Mouse (Mus musculus) heart, adult 2 months (tissue): ENCODE results near the gene Ubxn2a. TPM values are rescaled to one million over a fixed set of nuclear protein-coding genes. Genes with fewer than 3 reads are reported as not detected.
A peak's percentile ranks its signal among the peaks of the same experiment; 100 is the strongest.

ENCODE experiments used
- DNase-seq, 2 experiments: peaks; one replicate each; pipeline ENCODE4 v3.0.0; 2021
- H3K27ac ChIP-seq: fragments of 200-600 bp; 2 replicates; pipeline ENCODE4 v1.8.1; 2022
- H3K27me3 ChIP-seq: fragments of 200-500 bp; 2 replicates; pipeline ENCODE4 v1.6.1; 2012; ENCODE audit warnings: mild to moderate bottlenecking, low read length, inconsistent platforms, mixed read lengths; ENCODE audit not compliant: control insufficient read depth, insufficient read depth
- H3K36me3 ChIP-seq: fragments of 200-500 bp; 2 replicates; pipeline ENCODE4 v1.6.1; 2012; ENCODE audit warnings: low read length, inconsistent platforms; ENCODE audit not compliant: control insufficient read depth, insufficient read depth
- H3K4me1 ChIP-seq: fragments of 200-500 bp; 2 replicates; pipeline ENCODE4 v1.6.1; 2011; ENCODE audit warnings: low read length; ENCODE audit not compliant: control insufficient read depth, insufficient read depth
- H3K4me3 ChIP-seq: fragments of 200-600 bp; 2 replicates; pipeline ENCODE4 v1.8.1; 2022
- H3K79me2 ChIP-seq: fragments of 200-500 bp; replicated peaks from 2 replicates; pipeline ENCODE4 v1.6.1; 2012; ENCODE audit warnings: mild to moderate bottlenecking, inconsistent platforms, low read length, moderate library complexity, mixed read lengths; ENCODE audit not compliant: control insufficient read depth, insufficient read depth
- H3K9ac ChIP-seq: fragments of 200-500 bp; 2 replicates; pipeline ENCODE4 v1.6.1; 2012; ENCODE audit warnings: low read depth, mild to moderate bottlenecking, control low read depth, inconsistent platforms, low read length, mixed read lengths
- CTCF ChIP-seq: fragments of 200-600 bp; IDR thresholded peaks from 2 replicates; pipeline ENCODE4 v1.8.1; 2022; ENCODE audit warnings: antibody characterized with exemption, mild to moderate bottlenecking, moderate library complexity
- EP300 ChIP-seq: fragments of 200-500 bp; IDR thresholded peaks from 2 replicates; pipeline ENCODE4 v1.6.1; 2011; ENCODE audit warnings: low read depth, low read length, control low read depth; ENCODE audit not compliant: insufficient read depth
- POLR2A ChIP-seq: fragments of 200-500 bp; IDR thresholded peaks from 2 replicates; pipeline ENCODE4 v1.6.1; 2011; ENCODE audit warnings: mild to moderate bottlenecking, low read depth, low read length, control low read depth; ENCODE audit not compliant: insufficient read depth
- WGBS: fragments of 180-500 bp; shearing (Covaris S2); methylation state at CpG from one replicate; pipeline ENCODE4 v1.1.7; 2018; 5-methylcytosine and 5-hydroxymethylcytosine counted together
- intact Hi-C: fragments of 180-260 bp; cut with DNase I; formaldehyde crosslinking; loops from one replicate; pipeline ENCODE4 v1.15.1; 2025
- polyA plus RNA-seq: library from polyadenylated mRNA; depleted of rRNA; stranded (reverse); fragments of >200 nt; gene quantifications from 2 replicates; pipeline ENCODE4 v1.2.3, GENCODE M21; 2012
- total RNA-seq, 2 experiments: library from RNA; stranded (reverse); gene quantifications; 2 replicates each; pipeline ENCODE4 v1.2.3; 2021

Gene Ubxn2a
- total and polyA plus RNA-seq, 3 experiments = 11.2 to 76.0 (median 72.1) TPM

GRCm38 (mm10) chr12:4843741-4844140 lies 63.8 kb downstream of the Ubxn2a start:
- Histone ChIP-seq H3K9ac (peak overlapping the region; percentile 54), H3K36me3 (no peaks in the 10 kb centered on the region), H3K4me3 (peak overlapping the region; percentile 66), H3K79me2 (no peaks in the 10 kb centered on the region), H3K4me1 (peaks cover 2% of the 10 kb centered on the region), H3K27ac (peak overlapping the region; percentile 78), H3K27me3 (no peaks in the 10 kb centered on the region)
- under 1% methylated on average over 12 of the region's 12 CpGs for WGBS
- peak; percentile 42 to 46 for DNase-seq
- TF ChIP-seq POLR2A = no peak
- TF ChIP-seq CTCF = no peak
- no peak for TF ChIP-seq EP300
- intact Hi-C loops = loop anchor here (1.0 to 2.0 kb wide), 2 partner anchors 26 to 63 kb away; partner anchors contain the start of genes Sf3b6 and Ubxn2a

GRCm38 (mm10) chr12:4842890-4843597 lies 64.5 kb downstream of the Ubxn2a start, which contains the start of gene Wdcp:
Wdcp (plus strand) TSS chr12:4843303.
- peak; percentile 87 to 93 for DNase-seq
- Histone ChIP-seq H3K9ac (peak within 1 kb of the TSS; percentile 66), H3K27me3 (no peaks in the 10 kb centered on the region), H3K36me3 (no peaks in the 10 kb centered on the region), H3K4me1 (peaks cover 2% of the 10 kb centered on the region), H3K4me3 (peak within 1 kb of the TSS; percentile 66), H3K27ac (peak within 1 kb of the TSS; percentile 78), H3K79me2 (no peaks in the 10 kb centered on the region)
- no peak for TF ChIP-seq CTCF
- peak; percentile 75 for TF ChIP-seq POLR2A
- TF ChIP-seq EP300 = no peak
- intact Hi-C loops = loop anchor here (1.0 to 2.0 kb wide), 2 partner anchors 26 to 64 kb away; partner anchors contain the start of genes Sf3b6 and Ubxn2a
- WGBS = under 1% methylated on average over 30 of the region's 30 CpGs

- Histone ChIP-seq H3K4me3 (no peak overlapping the region), H3K9ac (no peak overlapping the region), H3K27me3 (no peaks in the 10 kb centered on the region), H3K27ac (no peak overlapping the region), H3K4me1 (peaks cover 2% of the 10 kb centered on the region), H3K79me2 (no peaks in the 10 kb centered on the region), H3K36me3 (no peaks in the 10 kb centered on the region)
- DNase-seq = no peak
- WGBS = 94% methylated on average over 8 of the region's 8 CpGs
- TF ChIP-seq CTCF (no peak), EP300 (no peak), POLR2A (no peak)
- intact Hi-C loops = loop anchor here (2.0 kb wide), 1 partner anchor 64 kb away; the partner anchor contains the start of gene Ubxn2a
Observed at GRCm38 (mm10) chr12:4842456-4842855, 65.0 kb downstream of the Ubxn2a start.

GRCm38 (mm10) chr12:4841392-4841887 lies 66.1 kb downstream of the Ubxn2a start, which contains the start of gene Fkbp1b:
Fkbp1b (minus strand) TSS chr12:4841591.
- Histone ChIP-seq H3K79me2 (no peaks in the 10 kb centered on the region), H3K27me3 (no peaks in the 10 kb centered on the region), H3K9ac (peak within 1 kb of the TSS; percentile 74), H3K4me3 (peak within 1 kb of the TSS; percentile 76), H3K4me1 (peaks cover 2% of the 10 kb centered on the region), H3K27ac (peak within 1 kb of the TSS; percentile 44), H3K36me3 (no peaks in the 10 kb centered on the region)
- under 1% methylated on average over 37 of the region's 37 CpGs for WGBS
- DNase-seq = peak; percentile 71 to 72
- TF ChIP-seq CTCF (no peak), POLR2A (0 out of 2 replicates have a peak, but pooled peaks have one; percentile 16), EP300 (no peak)
- intact Hi-C loops = no loop called here

- Histone ChIP-seq H3K4me1 (peaks cover 2% of the 10 kb centered on the region), H3K9ac (peak overlapping the region; percentile 74), H3K27me3 (no peaks in the 10 kb centered on the region), H3K79me2 (no peaks in the 10 kb centered on the region), H3K27ac (peak overlapping the region; percentile 44), H3K4me3 (peak overlapping the region; percentile 76), H3K36me3 (no peaks in the 10 kb centered on the region)
- intact Hi-C loops = no loop called here
- TF ChIP-seq CTCF (no peak), POLR2A (no peak), EP300 (no peak)
- peak; percentile 44 to 47 for DNase-seq
- WGBS = 5% methylated on average over 11 of the region's 11 CpGs
Observed at GRCm38 (mm10) chr12:4840741-4841140, 66.8 kb downstream of the Ubxn2a start.

- DNase-seq = peak in 1 of 2 experiments; percentile 17
Observed at GRCm38 (mm10) chr12:4840010-4840409, 67.5 kb downstream of the Ubxn2a start.

More at GRCm38 (mm10) chr12:4840010-4840409, 67.5 kb downstream of the Ubxn2a start:
- intact Hi-C loops = no loop called here
- Histone ChIP-seq H3K4me1 (peaks cover 2% of the 10 kb centered on the region), H3K27ac (no peak overlapping the region), H3K9ac (no peak overlapping the region), H3K4me3 (no peak overlapping the region), H3K27me3 (no peaks in the 10 kb centered on the region), H3K36me3 (no peaks in the 10 kb centered on the region), H3K79me2 (no peaks in the 10 kb centered on the region)
- WGBS = 62% methylated on average over 6 of the region's 6 CpGs
- no peak for TF ChIP-seq EP300
- TF ChIP-seq POLR2A = no peak
- no peak for TF ChIP-seq CTCF
